Mouse (Mus musculus): ENCODE data around the gene Sgce.
"Not testable (repeated sequence)": the region's sequence is repeated elsewhere in the genome, so short reads cannot be mapped to it uniquely, and the experiment has no call there.

Gene Sgce

GRCm38 (mm10) chr6:4746696-4747439 is at the start of gene Sgce, which contains the start of gene Peg10:
Gene Sgce (minus strand): TSS chr6:4747207.
Gene Peg10 (plus strand): TSS chr6:4747306.
- peak; percentile 54 for DNase-seq

GRCm38 (mm10) chr6:4796281-4796680 is 49.3 kb upstream of the Sgce start:
- no peak for DNase-seq

GRCm38 (mm10) chr6:4762252-4762651 is 15.2 kb upstream of the Sgce start:
- no peak for DNase-seq

GRCm38 (mm10) chr6:4761415-4762142 is 14.6 kb upstream of the Sgce start:
- DNase-seq, result not testable (repeated sequence)

- DNase-seq, result no peak
Observed at GRCm38 (mm10) chr6:4754886-4755285, 7.9 kb upstream of the Sgce start.

- no peak for DNase-seq
Observed at GRCm38 (mm10) chr6:4754286-4754685, 7.3 kb upstream of the Sgce start.

- no peak for DNase-seq
Observed at GRCm38 (mm10) chr6:4751355-4751754, 4.3 kb upstream of the Sgce start.

- DNase-seq, result peak; percentile 83
Observed at GRCm38 (mm10) chr6:4749091-4749490, 2.1 kb upstream of the Sgce start.

- DNase-seq, result peak; percentile 1
Observed at GRCm38 (mm10) chr6:4748506-4748961, 1.5 kb upstream of the Sgce start.

- peak; percentile 10 for DNase-seq
Observed at GRCm38 (mm10) chr6:4747677-4748505, 884 bp upstream of the Sgce start.

GRCm38 (mm10) chr6:4746036-4746695 is 841 bp downstream of the Sgce start:
- no peak for DNase-seq

GRCm38 (mm10) chr6:4740511-4740910 is 6.5 kb downstream of the Sgce start:
- no peak for DNase-seq

GRCm38 (mm10) chr6:4739522-4740355 is 7.3 kb downstream of the Sgce start:
- no peak for DNase-seq

GRCm38 (mm10) chr6:4738717-4739116 is 8.3 kb downstream of the Sgce start:
- no peak for DNase-seq

GRCm38 (mm10) chr6:4738034-4738629 is 8.9 kb downstream of the Sgce start:
- DNase-seq, result no peak

- no peak for DNase-seq
Observed at GRCm38 (mm10) chr6:4736372-4736771, 10.6 kb downstream of the Sgce start.

GRCm38 (mm10) chr6:4733208-4733607 is 13.8 kb downstream of the Sgce start:
- DNase-seq, result no peak

- no peak for DNase-seq
Observed at GRCm38 (mm10) chr6:4731675-4732074, 15.3 kb downstream of the Sgce start.

GRCm38 (mm10) chr6:4728305-4728704 is 18.7 kb downstream of the Sgce start:
- no peak for DNase-seq

- DNase-seq, result no peak
Observed at GRCm38 (mm10) chr6:4723998-4724757, 22.8 kb downstream of the Sgce start.

GRCm38 (mm10) chr6:4722739-4723138 is 24.3 kb downstream of the Sgce start:
- no peak for DNase-seq

Measured in thymus, postnatal 25 days (tissue).